Mouse (Mus musculus): ENCODE measurements around the gene Phactr2.

DNA sequence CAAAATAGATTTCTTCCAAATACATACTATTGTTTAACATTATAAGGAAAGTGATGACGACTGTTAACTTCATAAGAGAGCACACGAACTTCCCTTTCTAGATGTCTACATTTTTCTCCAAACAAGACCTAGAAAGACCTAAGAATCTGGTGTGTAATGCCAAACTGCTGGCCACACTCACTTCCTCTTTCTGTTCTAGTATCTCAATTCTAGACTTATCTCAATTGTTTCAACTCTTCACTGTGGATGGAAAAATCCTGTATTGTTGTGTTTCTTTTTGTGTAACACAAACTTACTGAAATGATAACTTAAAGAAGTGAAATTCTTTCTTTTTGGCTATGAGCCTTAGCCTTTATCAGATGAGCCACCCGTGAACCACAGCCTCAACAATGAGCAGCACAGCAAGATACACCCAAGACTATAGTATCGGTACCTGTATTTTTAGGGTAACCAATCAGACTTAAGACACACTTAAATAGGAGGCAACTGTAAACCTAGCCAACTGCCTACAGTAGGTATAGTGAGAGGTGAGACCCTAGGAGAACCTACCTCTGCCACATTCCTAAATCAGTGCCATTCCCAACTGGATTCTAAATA, 289.9 kb downstream of the Phactr2 start:
- TF ChIP-seq POLR2A (IDR thresholded peaks at IDR 0.05; ENCODE audit: borderline replicate concordance, extremely low read depth, insufficient read depth, insufficient read length, poor library complexity, severe bottlenecking), result no peak
- no peak for TF ChIP-seq CTCF (IDR thresholded peaks at IDR 0.05; ENCODE audit: borderline replicate concordance, extremely low read depth, insufficient read depth, insufficient read length)
